Mouse (Mus musculus): ENCODE data around the gene Rgs6.

DNA sequence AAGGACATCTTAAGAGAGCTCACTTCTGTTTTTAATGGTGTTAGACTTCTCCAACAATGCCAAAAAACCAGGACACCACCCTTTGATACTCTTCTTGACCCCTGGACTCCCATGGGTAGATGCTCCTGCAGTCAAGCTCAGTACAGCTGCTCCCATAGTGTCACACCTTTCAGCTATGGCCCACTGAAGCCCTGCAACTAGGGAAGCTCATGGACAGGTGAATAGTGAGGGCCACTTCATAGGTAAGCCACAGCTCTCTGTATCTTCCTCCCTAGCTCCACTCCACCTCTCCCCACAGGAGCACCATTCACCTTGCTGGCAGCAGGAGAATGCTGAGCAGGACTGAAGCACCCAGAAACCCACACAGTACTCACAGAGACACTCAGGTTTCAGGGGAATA lies 384.6 kb downstream of the Rgs6 start:
- TF ChIP-seq CTCF (IDR thresholded peaks at IDR 0.05) (no peak), POLR2A (IDR thresholded peaks at IDR 0.05; ENCODE audit: insufficient read depth, low read depth, low read length) (no peak)

Data from heart, adult 2 months (tissue).